Mouse (Mus musculus): ENCODE measurements around the gene Map3k19.

Map3k19 gene

GRCm38 (mm10) chr1:127796752-127797151 lies 58.1 kb downstream of the Map3k19 start:
- DNase-seq (ENCODE audit: low read depth, low spot score): no peak

GRCm38 (mm10) chr1:127796341-127796740 lies 58.5 kb downstream of the Map3k19 start:
- DNase-seq (ENCODE audit: low read depth, low spot score): no peak

GRCm38 (mm10) chr1:127795087-127795769 lies 59.6 kb downstream of the Map3k19 start:
- no peak for DNase-seq (ENCODE audit: low read depth, low spot score)

- no peak for DNase-seq (ENCODE audit: low read depth, low spot score)
These were observed 61.4 kb downstream of the Map3k19 start for GRCm38 (mm10) chr1:127793459-127793858.

- no peak for DNase-seq (ENCODE audit: low read depth, low spot score)
These were observed 65.9 kb downstream of the Map3k19 start for GRCm38 (mm10) chr1:127788943-127789342.

- no peak for DNase-seq (ENCODE audit: low read depth, low spot score)
These were observed 68.9 kb downstream of the Map3k19 start for GRCm38 (mm10) chr1:127785882-127786281.

GRCm38 (mm10) chr1:127783862-127784261 lies 71.0 kb downstream of the Map3k19 start:
- DNase-seq (ENCODE audit: low read depth, low spot score): no peak

- DNase-seq (ENCODE audit: low read depth, low spot score): no peak
These were observed 74.0 kb downstream of the Map3k19 start for GRCm38 (mm10) chr1:127780849-127781248.

GRCm38 (mm10) chr1:127780142-127780541 lies 74.7 kb downstream of the Map3k19 start:
- DNase-seq (ENCODE audit: low read depth, low spot score): no peak

- DNase-seq (ENCODE audit: low read depth, low spot score): no peak
These were observed 76.2 kb downstream of the Map3k19 start for GRCm38 (mm10) chr1:127778611-127779010.

- DNase-seq (ENCODE audit: low read depth, low spot score): no peak
These were observed 78.6 kb downstream of the Map3k19 start for GRCm38 (mm10) chr1:127776246-127776645.

- no peak for DNase-seq (ENCODE audit: low read depth, low spot score)
These were observed 79.6 kb downstream of the Map3k19 start for GRCm38 (mm10) chr1:127775206-127775720.

- DNase-seq (ENCODE audit: low read depth, low spot score): no peak
These were observed 80.3 kb downstream of the Map3k19 start for GRCm38 (mm10) chr1:127774501-127774880.

GRCm38 (mm10) chr1:127773803-127774500 lies 80.9 kb downstream of the Map3k19 start, which contains the start of gene Ccnt2:
Ccnt2 (plus strand) TSS chr1:127774164.
- DNase-seq (ENCODE audit: low read depth, low spot score): peak; percentile 97

- DNase-seq (ENCODE audit: low read depth, low spot score): no peak
These were observed 81.5 kb downstream of the Map3k19 start for GRCm38 (mm10) chr1:127773198-127773802.

GRCm38 (mm10) chr1:127766741-127767140 lies 88.1 kb downstream of the Map3k19 start:
- no peak for DNase-seq (ENCODE audit: low read depth, low spot score)

- no peak for DNase-seq (ENCODE audit: low read depth, low spot score)
These were observed 89.4 kb downstream of the Map3k19 start for GRCm38 (mm10) chr1:127765468-127765867.
